Comparison of ENCODE assay signal across 9 mouse cellular contexts in genomic region chr15:83233219-83233992, GRCm38 (mm10). TPM values are rescaled to one million over a fixed set of nuclear protein-coding genes. Genes with fewer than 3 reads are reported as not detected.
A peak's percentile ranks its signal among the peaks of the same experiment; 100 is the strongest.
DNase-seq lines count a peak whose midpoint lies in the region; ATAC-seq and TF ChIP-seq lines count a peak whose summit lies in the region.
"Had no signal": no experiment of that assay in that cellular context is flagged by ENCODE, and none has a peak within 500 bp of the region (broad histone marks: within the 10 kb centered on the region; RNA-seq: fewer than 3 reads in every experiment).

No protein-coding gene starts in this region.

- H3K36me3 ChIP-seq in forebrain, embryonic 15.5 days = no peaks in the 10 kb centered on the region
- H3K36me3 ChIP-seq in forebrain, embryonic 12.5 days (replicated peaks) = no peaks in the 10 kb centered on the region
- H3K36me3 ChIP-seq: neural tube, embryonic 12.5 days had no signal

- ATAC-seq in forebrain, embryonic 15.5 days (replicated peaks) = peak; percentile 64
- ATAC-seq in forebrain, embryonic 12.5 days (ENCODE audit: low FRiP score) = no peak
- ATAC-seq in erythroblast, adult 5-6 weeks (replicated peaks; ENCODE audit: low FRiP score, poor library complexity, severe bottlenecking) = no peak

- TF ChIP-seq CTCF in layer of hippocampus, adult 2 months (conservative IDR thresholded peaks at IDR 0.05) = no peak

- no peak overlapping the region for H3K27ac ChIP-seq in forebrain, embryonic 15.5 days (replicated peaks)
- H3K27ac ChIP-seq in forebrain, embryonic 12.5 days = no peak overlapping the region
- H3K27ac ChIP-seq in layer of hippocampus, adult 2 months = no peak overlapping the region
- H3K27ac ChIP-seq: neural tube, embryonic 12.5 days had no signal

- H3K9me3 ChIP-seq in forebrain, embryonic 15.5 days = no peaks in the 10 kb centered on the region
- no peaks in the 10 kb centered on the region for H3K9me3 ChIP-seq in forebrain, embryonic 12.5 days
- H3K9me3 ChIP-seq: neural tube, embryonic 12.5 days had no signal

- H3K4me3 ChIP-seq in forebrain, embryonic 15.5 days = no peak overlapping the region
- no peak overlapping the region for H3K4me3 ChIP-seq in forebrain, embryonic 12.5 days (replicated peaks)
- no peak overlapping the region for H3K4me3 ChIP-seq in layer of hippocampus, adult 2 months
- H3K4me3 ChIP-seq: neural tube, embryonic 12.5 days had no signal

- H3K27me3 ChIP-seq in forebrain, embryonic 15.5 days = 0 out of 2 replicates have a peak, but pooled peaks cover 2% of the 10 kb centered on the region
- 0 out of 2 replicates have a peak, but pooled peaks cover 4% of the 10 kb centered on the region for H3K27me3 ChIP-seq in forebrain, embryonic 12.5 days
- H3K27me3 ChIP-seq: neural tube, embryonic 12.5 days had no signal

- peak; percentile 95 for DNase-seq in MN1 (ENCODE audit: low spot score)
- peak; percentile 89 to 92 for DNase-seq in cerebellum, postnatal 25 days
- DNase-seq in layer of hippocampus, adult 2 months (ENCODE audit: low spot score in 2 of 2) = peak; percentile 36 to 45
- no peak for DNase-seq in thymus, postnatal 25 days
- DNase-seq in frontal cortex, postnatal 14 days (ENCODE audit: low spot score in 2 of 2) = no peak

- H3K9ac ChIP-seq in forebrain, embryonic 15.5 days (replicated peaks) = no peak overlapping the region
- no peak overlapping the region for H3K9ac ChIP-seq in forebrain, embryonic 12.5 days
- H3K9ac ChIP-seq: neural tube, embryonic 12.5 days had no signal

- peaks cover 8% of the 10 kb centered on the region for H3K4me1 ChIP-seq in forebrain, embryonic 15.5 days
- no peaks in the 10 kb centered on the region for H3K4me1 ChIP-seq in forebrain, embryonic 12.5 days
- H3K4me1 ChIP-seq: neural tube, embryonic 12.5 days had no signal

- H3K4me2 ChIP-seq in forebrain, embryonic 15.5 days (replicated peaks) = no peak overlapping the region
- no peak overlapping the region for H3K4me2 ChIP-seq in forebrain, embryonic 12.5 days
- H3K4me2 ChIP-seq: neural tube, embryonic 12.5 days had no signal

- WGBS in forebrain, embryonic 15.5 days = 64% methylated on average over 4 of the region's 4 CpGs
- WGBS in forebrain, embryonic 12.5 days = 89% methylated on average over 4 of the region's 4 CpGs

RNA-seq across cellular contexts. Expression of gene A4galt, which starts 18.2 kb away (rescaled TPM):
- 1.5 and 1.7 TPM in 2 replicates for polyA plus RNA-seq in forebrain, embryonic 15.5 days (2015; fragmentation: Nextera tagmentation; extraction: Ambion mirVana)
- polyA plus RNA-seq in forebrain, embryonic 12.5 days (2016; fragmentation: Nextera tagmentation; extraction: Ambion mirVana) = 1.3 and 1.4 TPM in 2 replicates
- 1 to 10 TPM; 3.2 to 3.6 TPM for total RNA-seq in layer of hippocampus, adult 2 months (2021)
- total RNA-seq in erythroblast, adult 5-6 weeks (2015; ENCODE audit: low replicate concordance) = not detected in 2 replicates
- 0.28 and 0.34 TPM in 2 replicates for total RNA-seq in erythroblast, adult 5-6 weeks (2017; ENCODE audit: low replicate concordance)

Comparison
In these comparisons a context has a peak if more than half of its experiments do, and no peak if none do; other contexts are left out.
1. DNase-seq: peak in MN1 (single experiment), cerebellum, postnatal 25 days (2 of 2) and layer of hippocampus, adult 2 months (2 of 2); none in thymus, postnatal 25 days (single experiment) and frontal cortex, postnatal 14 days (0 of 2).